Mouse (Mus musculus) megakaryocyte, embryonic 14.5 days (primary cell): ENCODE data around the gene Arid4b. TPM values are rescaled to one million over a fixed set of nuclear protein-coding genes. Genes with fewer than 3 reads are reported as not detected.
A peak's percentile ranks its signal among the peaks of the same experiment; 100 is the strongest.
"Not testable (repeated sequence)": the region's sequence is repeated elsewhere in the genome, so short reads cannot be mapped to it uniquely, and the experiment has no call there.

ENCODE experiments used
- H3K27me3 ChIP-seq: replicated peaks from 2 replicates; pipeline ENCODE3; 2012; ENCODE audit warnings: inconsistent platforms
- H3K36me3 ChIP-seq: replicated peaks from 2 replicates; pipeline ENCODE3; 2012; ENCODE audit warnings: low read length, inconsistent platforms, mixed read lengths
- H3K4me1 ChIP-seq: 2 replicates; pipeline ENCODE4 v1.6.1; 2012; ENCODE audit warnings: inconsistent platforms
- H3K4me3 ChIP-seq: replicated peaks from 2 replicates; pipeline ENCODE3; 2012; ENCODE audit warnings: moderate library complexity, mild to moderate bottlenecking, inconsistent platforms
- H3K9me3 ChIP-seq: 2 replicates; pipeline ENCODE4 v1.6.1; 2012; ENCODE audit warnings: inconsistent platforms
- FLI1 ChIP-seq: IDR thresholded peaks from 2 replicates; pipeline ENCODE4 v1.6.1; 2012; ENCODE audit warnings: low read length, inconsistent platforms, mixed read lengths
- GATA1 ChIP-seq: IDR thresholded peaks from 3 replicates; pipeline ENCODE4 v1.6.1; 2012; ENCODE audit warnings: mixed read lengths, low read length, inconsistent platforms, borderline replicate concordance
- polyA plus RNA-seq: library from polyadenylated mRNA; stranded (reverse); fragments of >175 nt; gene quantifications from 2 replicates; pipeline ENCODE4 v1.2.3, GENCODE M21; 2012; ENCODE audit warnings: low replicate concordance; ENCODE audit not compliant: insufficient read depth

Arid4b gene
- polyA plus RNA-seq, 1 experiment, result 3.9 TPM

- H3K4me1 ChIP-seq, result peaks cover 83% of the 10 kb centered on the region
- H3K9me3 ChIP-seq, result no peaks in the 10 kb centered on the region
- H3K27me3 ChIP-seq, result no peaks in the 10 kb centered on the region
- no peak for TF ChIP-seq GATA1
- no peak for TF ChIP-seq FLI1
- H3K36me3 ChIP-seq, result peaks cover 29% of the 10 kb centered on the region
- H3K4me3 ChIP-seq, result peak overlapping the region; percentile 80
Observed at GRCm38 (mm10) chr13:14033309-14034072, 29.5 kb upstream of the Arid4b start.

GRCm38 (mm10) chr13:14034073-14034348 lies 29.0 kb upstream of the Arid4b start:
- Histone ChIP-seq H3K4me1 (peaks cover 87% of the 10 kb centered on the region), H3K36me3 (peaks cover 24% of the 10 kb centered on the region), H3K4me3 (peak overlapping the region; percentile 80), H3K27me3 (no peaks in the 10 kb centered on the region), H3K9me3 (no peaks in the 10 kb centered on the region)
- TF ChIP-seq GATA1, result no peak
- no peak for TF ChIP-seq FLI1

GRCm38 (mm10) chr13:14035352-14035751 lies 27.7 kb upstream of the Arid4b start:
- H3K36me3 ChIP-seq, result peaks cover 14% of the 10 kb centered on the region
- H3K4me1 ChIP-seq, result peaks cover 80% of the 10 kb centered on the region
- H3K9me3 ChIP-seq, H3K27me3 ChIP-seq, H3K4me3 ChIP-seq: not testable (repeated sequence)

- H3K4me3 ChIP-seq, result no peak overlapping the region
- H3K4me1 ChIP-seq, result peaks cover 79% of the 10 kb centered on the region
- peaks cover 11% of the 10 kb centered on the region for H3K36me3 ChIP-seq
- H3K27me3 ChIP-seq, result no peaks in the 10 kb centered on the region
- no peaks in the 10 kb centered on the region for H3K9me3 ChIP-seq
- TF ChIP-seq GATA1, result no peak
- TF ChIP-seq FLI1, result no peak
Observed at GRCm38 (mm10) chr13:14035875-14036630, 27.0 kb upstream of the Arid4b start.

GRCm38 (mm10) chr13:14038911-14039291 lies 24.1 kb upstream of the Arid4b start:
- Histone ChIP-seq H3K27me3 (no peaks in the 10 kb centered on the region), H3K4me1 (peaks cover 67% of the 10 kb centered on the region), H3K9me3 (no peaks in the 10 kb centered on the region), H3K36me3 (no peaks in the 10 kb centered on the region), H3K4me3 (peak overlapping the region; percentile 98)
- no peak for TF ChIP-seq GATA1
- TF ChIP-seq FLI1, result no peak

GRCm38 (mm10) chr13:14039292-14039965 lies 23.6 kb upstream of the Arid4b start, which contains the start of gene Tbce:
Tbce (minus strand) TSS chr13:14039638.
- no peaks in the 10 kb centered on the region for H3K36me3 ChIP-seq
- TF ChIP-seq FLI1 (peak; percentile 89), GATA1 (no peak)
- peak within 1 kb of the TSS; percentile 98 for H3K4me3 ChIP-seq
- peaks cover 66% of the 10 kb centered on the region for H3K4me1 ChIP-seq
- H3K9me3 ChIP-seq, result no peaks in the 10 kb centered on the region
- no peaks in the 10 kb centered on the region for H3K27me3 ChIP-seq

- Histone ChIP-seq H3K36me3 (no peaks in the 10 kb centered on the region), H3K9me3 (no peaks in the 10 kb centered on the region), H3K27me3 (no peaks in the 10 kb centered on the region), H3K4me1 (peaks cover 61% of the 10 kb centered on the region), H3K4me3 (peak overlapping the region; percentile 98)
- no peak for TF ChIP-seq GATA1
- TF ChIP-seq FLI1, result no peak
Observed at GRCm38 (mm10) chr13:14040186-14040585, 22.8 kb upstream of the Arid4b start.

- Histone ChIP-seq H3K9me3 (no peaks in the 10 kb centered on the region), H3K4me1 (peaks cover 39% of the 10 kb centered on the region), H3K27me3 (no peaks in the 10 kb centered on the region), H3K4me3 (no peak overlapping the region), H3K36me3 (peaks cover 29% of the 10 kb centered on the region)
- TF ChIP-seq FLI1, result no peak
- TF ChIP-seq GATA1, result no peak
Observed at GRCm38 (mm10) chr13:14043851-14044250, 19.2 kb upstream of the Arid4b start.

GRCm38 (mm10) chr13:14044521-14044920 lies 18.5 kb upstream of the Arid4b start:
- Histone ChIP-seq H3K4me1 (peaks cover 45% of the 10 kb centered on the region), H3K36me3 (peaks cover 35% of the 10 kb centered on the region), H3K27me3 (no peaks in the 10 kb centered on the region), H3K9me3 (no peaks in the 10 kb centered on the region), H3K4me3 (no peak overlapping the region)
- TF ChIP-seq FLI1 (no peak), GATA1 (no peak)

GRCm38 (mm10) chr13:14049878-14050277 lies 13.2 kb upstream of the Arid4b start:
- H3K36me3 ChIP-seq, result peaks cover 86% of the 10 kb centered on the region
- no peaks in the 10 kb centered on the region for H3K27me3 ChIP-seq
- TF ChIP-seq FLI1 (no peak), GATA1 (no peak)
- H3K4me1 ChIP-seq, result peaks cover 32% of the 10 kb centered on the region
- H3K9me3 ChIP-seq, result no peaks in the 10 kb centered on the region
- peak overlapping the region; percentile 26 for H3K4me3 ChIP-seq
